Mouse (Mus musculus) stomach, embryonic 15.5 days (tissue): Measurements from ENCODE around the gene Alpl. TPM values are rescaled to one million over a fixed set of nuclear protein-coding genes. Genes with fewer than 3 reads are reported as not detected.

Experiments used
- ATAC-seq: fragments of 200-750 bp; cut with Nextera tagmentation; 2 replicates; pipeline ENCODE4 v1.8.0; 2017; ENCODE audit warnings: low read depth, moderate number of reproducible peaks, moderate TSS enrichment; ENCODE audit not compliant: insufficient read depth, low FRiP score
- H3K27ac ChIP-seq: fragments of 300-500 bp; sonication (generic); 2 replicates; pipeline ENCODE4 v1.5.1; 2015; ENCODE audit warnings: mild to moderate bottlenecking, inconsistent platforms
- H3K27me3 ChIP-seq: fragments of 300-500 bp; sonication (generic); replicated peaks from 2 replicates; pipeline ENCODE4 v1.6.1; 2015; ENCODE audit warnings: inconsistent platforms
- H3K36me3 ChIP-seq: fragments of 300-500 bp; sonication (generic); 2 replicates; pipeline ENCODE4 v1.6.1; 2015; ENCODE audit warnings: inconsistent platforms
- H3K4me1 ChIP-seq: fragments of 300-500 bp; sonication (generic); 2 replicates; pipeline ENCODE4 v1.6.1; 2015; ENCODE audit warnings: inconsistent platforms
- H3K4me2 ChIP-seq: fragments of 300-500 bp; sonication (generic); 2 replicates; pipeline ENCODE4 v1.6.1; 2015; ENCODE audit warnings: mild to moderate bottlenecking, inconsistent platforms
- H3K4me3 ChIP-seq: fragments of 300-500 bp; sonication (generic); replicated peaks from 2 replicates; pipeline ENCODE4 v1.5.1; 2015; ENCODE audit warnings: inconsistent platforms
- H3K9ac ChIP-seq: fragments of 300-500 bp; sonication (generic); 2 replicates; pipeline ENCODE4 v1.6.1; 2015; ENCODE audit warnings: inconsistent platforms
- H3K9me3 ChIP-seq: fragments of 300-500 bp; sonication (generic); 2 replicates; pipeline ENCODE4 v1.6.1; 2016; ENCODE audit warnings: inconsistent platforms
- WGBS: fragments of 180-500 bp; shearing (Covaris S2); methylation state at CpG from one replicate; pipeline ENCODE4 v1.1.7; 2015; 5-methylcytosine and 5-hydroxymethylcytosine counted together
- polyA plus RNA-seq: library from polyadenylated mRNA; unstranded; fragments of >200 nt; fragmentation: Nextera tagmentation; extraction: Ambion mirVana; gene quantifications from 2 replicates; pipeline ENCODE4 v1.2.1, GENCODE M21; 2015

Gene Alpl
- polyA plus RNA-seq, 1 experiment from 2014 or later = 10.8 TPM

DNA sequence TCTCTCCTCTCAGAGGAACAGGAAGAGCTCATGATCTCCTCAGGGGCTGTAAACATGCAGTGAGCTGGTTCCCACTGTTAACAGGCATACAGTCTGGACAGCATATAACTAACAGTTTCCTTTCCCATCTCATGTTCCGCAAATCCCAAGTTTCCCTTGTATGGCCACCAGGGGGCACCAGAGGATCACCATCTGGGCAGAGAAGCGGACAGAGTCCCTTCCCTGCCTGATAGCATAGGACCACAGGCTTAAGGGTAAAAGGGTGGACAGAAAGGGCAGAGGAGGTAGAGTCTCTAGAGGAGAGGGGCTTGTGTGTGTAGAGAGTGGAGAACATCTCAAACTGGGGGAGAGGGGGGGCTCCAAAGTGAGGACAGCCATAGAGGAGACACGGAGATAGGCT lies 66.0 kb downstream of the Alpl start:
- Histone ChIP-seq H3K36me3 (no peaks in the 10 kb centered on the region), H3K4me3 (no peak overlapping the region), H3K4me2 (no peak overlapping the region), H3K9ac (no peak overlapping the region), H3K4me1 (peaks cover 24% of the 10 kb centered on the region; the same call in 1 of the 2 replicates), H3K27ac (no peak overlapping the region), H3K27me3 (peaks cover 19% of the 10 kb centered on the region), H3K9me3 (no peaks in the 10 kb centered on the region)
- WGBS = 19% methylated on average over 3 of the region's 3 CpGs
- 0 out of 2 replicates have a peak, but pooled peaks have one; percentile 12 for ATAC-seq

DNA sequence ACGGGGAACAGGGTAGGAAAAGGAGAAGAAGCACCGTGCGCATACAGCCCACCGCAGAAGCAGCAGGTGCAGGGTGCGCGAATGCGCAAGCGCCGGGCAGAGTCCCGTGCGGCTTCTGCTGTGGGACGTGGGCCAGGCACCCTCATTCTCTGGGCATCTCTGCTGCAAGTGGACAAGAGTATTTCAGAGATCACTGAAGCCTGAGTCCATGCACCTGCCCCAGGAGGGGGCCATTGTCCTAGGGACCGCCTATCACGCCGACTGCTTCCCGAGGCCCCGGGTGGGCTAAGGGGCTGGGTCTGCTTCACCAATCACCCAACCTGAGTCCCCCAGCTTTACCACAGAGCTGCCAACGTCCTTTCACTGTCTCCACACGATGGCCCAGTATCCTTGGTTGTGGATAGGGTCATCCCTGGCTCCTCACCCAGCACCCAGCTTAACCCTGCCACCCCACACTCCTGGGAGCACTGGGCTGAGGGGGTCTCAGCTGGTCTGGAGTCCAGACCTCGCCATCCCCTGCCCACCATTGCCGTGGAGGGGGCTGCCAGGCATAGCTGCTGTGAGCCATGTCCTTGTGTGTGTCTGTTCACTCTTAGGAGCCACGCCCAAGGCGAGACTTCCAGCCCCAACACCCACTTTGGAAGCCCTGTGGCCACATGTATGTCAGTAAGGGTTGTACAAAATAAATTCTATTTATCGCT lies 66.9 kb downstream of the Alpl start:
- Histone ChIP-seq H3K4me2 (peak overlapping the region; percentile 34; the same call in 1 of the 2 replicates), H3K36me3 (no peaks in the 10 kb centered on the region), H3K9ac (no peak overlapping the region), H3K27ac (no peak overlapping the region), H3K4me1 (peaks cover 24% of the 10 kb centered on the region; the same call in 1 of the 2 replicates), H3K9me3 (no peaks in the 10 kb centered on the region), H3K27me3 (peaks cover 19% of the 10 kb centered on the region), H3K4me3 (no peak overlapping the region; the same call in 1 of the 2 replicates)
- no peak for ATAC-seq
- 28% methylated on average over 24 of the region's 24 CpGs for WGBS

DNA sequence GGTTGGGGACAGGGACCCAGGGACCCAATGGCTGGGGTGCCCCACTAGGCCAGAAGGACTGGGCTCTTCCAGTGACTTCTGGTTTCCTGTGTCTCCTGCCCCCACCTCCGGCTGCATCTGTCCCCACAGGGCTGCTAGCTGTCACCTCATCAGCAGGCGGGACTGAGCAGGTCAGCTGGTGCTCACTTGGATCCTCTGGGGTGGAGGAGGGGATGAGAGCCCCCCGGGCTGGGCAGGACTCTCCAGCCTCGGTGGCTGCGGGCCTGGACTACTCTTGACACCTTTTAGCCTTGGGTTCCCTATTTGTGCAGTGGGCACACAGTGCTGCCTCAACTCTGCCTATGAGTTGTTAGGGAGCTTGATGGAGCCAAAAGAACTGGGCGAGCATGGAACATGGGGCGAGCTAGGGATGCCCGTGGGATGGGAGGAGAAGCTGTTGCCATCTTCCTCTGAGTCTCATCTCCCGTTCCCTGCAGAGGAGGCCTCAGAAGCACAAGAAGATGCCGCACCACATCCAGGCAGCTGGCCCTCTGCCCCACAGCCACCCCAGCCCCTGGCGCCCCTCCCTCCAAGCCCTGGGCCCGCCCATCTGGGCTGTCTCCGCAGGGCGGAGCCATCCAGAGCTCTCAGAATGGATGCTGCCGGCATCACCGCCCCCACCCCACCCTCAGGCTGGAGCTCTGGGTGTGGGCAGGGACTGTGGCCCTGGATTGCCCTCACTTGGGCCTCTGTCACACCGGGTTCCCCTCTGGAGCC lies 67.6 kb downstream of the Alpl start:
- H3K27ac ChIP-seq = no peak overlapping the region
- H3K4me2 ChIP-seq = peak overlapping the region; percentile 34; the same call in 1 of the 2 replicates
- H3K9ac ChIP-seq = no peak overlapping the region
- peaks cover 19% of the 10 kb centered on the region for H3K27me3 ChIP-seq
- H3K4me1 ChIP-seq = peaks cover 24% of the 10 kb centered on the region; the same call in 1 of the 2 replicates
- 20% methylated on average over 17 of the region's 17 CpGs for WGBS
- no peaks in the 10 kb centered on the region for H3K36me3 ChIP-seq
- H3K4me3 ChIP-seq = no peak overlapping the region; the same call in 1 of the 2 replicates
- ATAC-seq = no peak
- H3K9me3 ChIP-seq = no peaks in the 10 kb centered on the region

DNA sequence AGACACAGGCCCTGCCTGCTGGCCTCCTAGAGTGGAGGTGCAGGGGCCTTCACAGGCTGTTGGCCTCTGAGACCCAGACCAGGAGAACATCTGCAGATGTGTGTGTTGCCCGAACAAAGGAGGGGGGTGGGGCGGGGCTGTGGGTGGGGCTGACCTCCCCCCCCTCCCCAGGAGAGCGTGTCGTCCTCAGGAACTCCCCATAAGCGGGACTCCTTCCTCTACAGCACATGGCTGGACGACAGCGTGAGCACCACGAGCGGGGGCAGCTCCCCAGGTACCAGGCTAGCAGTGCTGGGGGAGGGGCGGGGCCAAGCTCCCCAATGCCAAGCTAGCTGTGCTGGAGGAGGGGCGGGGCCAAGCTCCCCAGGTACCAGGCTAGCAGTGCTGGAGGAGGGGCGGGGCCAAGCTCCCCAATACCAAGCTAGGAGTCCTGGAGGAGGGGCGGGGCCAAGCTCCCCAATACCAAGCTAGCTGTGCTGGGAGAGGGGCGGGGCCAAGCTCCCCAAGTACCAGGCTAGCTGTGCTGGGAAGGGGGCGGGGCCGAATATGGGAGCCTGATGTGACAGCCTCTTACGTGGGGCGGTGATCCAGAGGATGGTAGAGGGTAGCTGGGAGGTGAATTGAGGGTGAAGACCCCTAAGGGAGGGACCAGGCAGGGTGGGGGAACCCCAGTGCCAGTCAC lies 68.5 kb downstream of the Alpl start:
- peaks cover 23% of the 10 kb centered on the region for H3K27me3 ChIP-seq

DNA sequence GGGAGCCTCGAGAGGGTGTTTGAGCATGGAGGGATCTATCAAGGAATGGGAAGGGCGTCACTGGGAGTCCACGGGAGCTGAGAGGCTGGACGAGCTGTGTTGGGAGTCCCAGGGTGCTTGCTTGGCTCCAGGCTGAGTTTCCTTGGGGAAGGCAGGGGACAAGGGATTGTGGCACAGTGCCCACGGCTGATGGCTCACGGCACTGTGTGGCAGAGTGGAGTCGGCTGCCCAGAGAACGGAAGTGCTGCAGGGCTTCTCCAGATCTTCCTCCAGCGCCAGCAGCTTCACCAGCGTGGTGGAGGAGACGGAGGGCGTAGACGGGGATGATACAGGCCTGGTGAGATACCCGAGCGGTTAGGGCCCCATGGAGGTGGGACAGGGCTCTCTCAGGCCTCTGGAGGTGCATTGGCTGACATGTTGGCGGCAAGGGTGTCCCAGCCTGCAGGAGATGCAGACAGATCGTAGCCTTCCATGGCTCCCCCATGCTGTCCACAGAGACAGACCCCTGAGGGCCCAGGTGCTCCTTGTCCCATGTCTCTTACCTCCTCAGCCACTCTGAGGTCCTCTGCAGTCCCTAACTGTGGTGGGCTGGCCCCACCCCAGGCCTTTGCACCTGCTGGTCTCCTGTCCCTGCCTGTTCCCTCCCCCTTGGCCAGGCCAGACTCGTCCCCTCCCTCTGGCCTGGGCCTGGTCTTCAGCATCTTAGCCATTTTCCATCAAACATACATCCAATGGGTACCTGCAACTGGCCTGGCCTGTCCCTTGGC lies 69.3 kb downstream of the Alpl start:
- peaks cover 24% of the 10 kb centered on the region; the same call in 1 of the 2 replicates for H3K4me1 ChIP-seq
- peaks cover 23% of the 10 kb centered on the region for H3K27me3 ChIP-seq
- no peak overlapping the region for H3K4me2 ChIP-seq
- H3K9ac ChIP-seq = no peak overlapping the region
- no peak overlapping the region for H3K27ac ChIP-seq
- ATAC-seq = no peak
- WGBS = 83% methylated on average over 18 of the region's 18 CpGs
- no peaks in the 10 kb centered on the region for H3K9me3 ChIP-seq
- H3K36me3 ChIP-seq = no peaks in the 10 kb centered on the region
- H3K4me3 ChIP-seq = no peak overlapping the region

More for the DNA sequence above, 68.5 kb downstream of the Alpl start:
- Histone ChIP-seq H3K36me3 (no peaks in the 10 kb centered on the region), H3K27ac (no peak overlapping the region), H3K9me3 (no peaks in the 10 kb centered on the region), H3K4me1 (peaks cover 24% of the 10 kb centered on the region; the same call in 1 of the 2 replicates), H3K9ac (no peak overlapping the region), H3K4me3 (no peak overlapping the region), H3K4me2 (no peak overlapping the region)
- peak; percentile 16; the same call in 1 of the 2 replicates for ATAC-seq
- WGBS = 4% methylated on average over 18 of the region's 18 CpGs

DNA sequence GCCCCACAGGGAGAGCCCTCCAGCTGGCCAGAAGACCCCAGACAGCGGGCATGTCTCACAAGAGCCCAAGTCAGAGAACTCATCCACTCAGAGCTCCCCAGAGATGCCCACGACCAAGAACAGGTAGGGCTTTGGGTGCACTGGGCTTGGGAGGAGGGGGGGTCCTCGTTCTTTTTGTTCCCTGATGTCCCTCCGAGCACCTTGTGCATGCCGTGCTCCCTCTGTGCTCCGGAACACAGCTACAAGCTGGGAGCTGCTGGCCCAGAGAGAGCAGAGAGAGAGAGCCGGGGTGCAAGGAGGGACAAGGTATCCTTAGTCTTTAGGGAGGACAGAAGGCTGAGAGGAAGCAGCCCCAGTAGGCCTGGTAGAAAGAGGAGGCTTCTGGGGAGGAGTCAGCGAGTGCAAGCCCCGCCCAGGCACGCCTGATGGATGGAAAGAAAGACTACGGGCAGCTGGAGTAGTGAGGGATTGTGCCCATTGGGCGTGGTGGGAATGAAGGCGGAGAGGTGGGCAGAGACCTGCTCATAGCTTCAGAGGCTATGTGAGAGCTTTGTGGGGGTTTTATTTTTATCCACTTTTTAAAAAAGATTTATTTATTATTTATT lies 70.5 kb downstream of the Alpl start:
- Histone ChIP-seq H3K4me1 (peaks cover 24% of the 10 kb centered on the region; the same call in 1 of the 2 replicates), H3K36me3 (no peaks in the 10 kb centered on the region), H3K4me3 (no peak overlapping the region), H3K27me3 (peaks cover 23% of the 10 kb centered on the region), H3K27ac (no peak overlapping the region), H3K4me2 (no peak overlapping the region), H3K9ac (no peak overlapping the region), H3K9me3 (no peaks in the 10 kb centered on the region)
- ATAC-seq = no peak
- WGBS = 76% methylated on average over 13 of the region's 13 CpGs

DNA sequence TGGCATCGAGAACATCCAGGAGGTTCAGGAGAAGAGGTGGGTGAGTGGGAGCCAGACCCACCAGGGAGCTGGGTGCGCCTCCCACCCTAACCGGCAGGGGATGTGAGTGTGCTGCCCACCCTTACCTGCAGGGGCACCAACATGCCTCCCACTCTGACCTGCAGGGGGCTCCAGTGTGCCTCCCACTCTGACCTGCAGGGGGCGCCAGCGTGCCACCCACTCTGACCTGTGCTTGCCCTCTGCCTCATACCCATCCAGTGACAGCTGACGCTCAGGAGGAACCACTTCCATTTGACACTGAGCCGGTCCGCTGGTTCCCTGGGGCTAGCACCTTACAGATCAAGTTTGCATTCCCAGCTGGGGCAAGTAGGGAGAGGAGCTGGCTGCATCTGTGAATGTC lies 71.4 kb downstream of the Alpl start:
- Histone ChIP-seq H3K9ac (no peak overlapping the region), H3K36me3 (no peaks in the 10 kb centered on the region), H3K4me3 (no peak overlapping the region), H3K27me3 (peaks cover 23% of the 10 kb centered on the region), H3K27ac (no peak overlapping the region), H3K4me1 (peaks cover 24% of the 10 kb centered on the region), H3K4me2 (no peak overlapping the region), H3K9me3 (no peaks in the 10 kb centered on the region)
- no peak for ATAC-seq
- 50% methylated on average over 8 of the region's 8 CpGs for WGBS

DNA sequence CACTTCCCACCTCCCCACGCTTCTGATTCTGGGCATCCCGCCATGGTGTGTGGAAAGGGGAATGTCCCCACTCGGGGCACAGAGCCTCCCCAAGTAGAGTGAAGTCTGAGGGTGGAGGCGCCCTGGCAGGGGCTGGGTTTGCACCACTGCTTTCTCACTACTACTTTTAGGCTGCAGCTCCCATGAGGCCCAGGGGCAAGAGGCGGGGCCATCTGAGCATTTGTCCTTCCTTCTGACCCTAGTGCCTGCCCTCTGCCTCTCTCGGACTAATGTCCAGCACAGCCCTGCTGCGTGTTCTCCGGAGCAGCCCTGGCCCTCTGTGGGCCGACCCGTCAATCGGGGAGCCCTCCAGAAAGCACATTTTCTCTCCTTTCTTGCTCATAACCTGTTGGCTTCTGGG lies 72.0 kb downstream of the Alpl start:
- Histone ChIP-seq H3K27ac (no peak overlapping the region), H3K27me3 (peaks cover 17% of the 10 kb centered on the region), H3K9ac (no peak overlapping the region), H3K4me2 (no peak overlapping the region), H3K4me1 (peaks cover 24% of the 10 kb centered on the region), H3K36me3 (no peaks in the 10 kb centered on the region), H3K4me3 (no peak overlapping the region), H3K9me3 (no peaks in the 10 kb centered on the region)
- ATAC-seq = no peak
- WGBS = 48% methylated on average over 11 of the region's 11 CpGs

DNA sequence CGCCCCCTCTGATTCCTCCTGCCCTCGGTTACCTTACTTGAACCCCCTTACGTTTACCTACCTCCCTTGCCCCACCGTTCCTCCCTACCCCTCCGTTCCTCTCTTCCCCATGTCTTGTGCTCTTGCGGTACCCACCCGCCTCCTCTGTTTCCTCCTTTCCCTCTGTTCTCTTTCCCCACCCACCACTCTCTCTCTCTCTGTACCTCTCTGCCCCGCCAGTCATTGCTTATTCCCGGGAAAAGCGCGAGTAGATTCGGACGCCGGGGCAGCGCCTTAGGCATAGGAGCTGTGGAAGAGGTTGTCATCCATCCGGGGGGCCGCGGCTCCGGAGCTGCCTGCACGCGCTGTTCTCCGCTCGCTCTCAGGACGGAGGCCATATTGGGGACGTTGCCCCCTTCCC lies 72.7 kb downstream of the Alpl start:
- Histone ChIP-seq H3K9ac (no peak overlapping the region), H3K4me3 (no peak overlapping the region), H3K4me1 (peaks cover 25% of the 10 kb centered on the region), H3K27me3 (peaks cover 11% of the 10 kb centered on the region; the same call in 1 of the 2 replicates), H3K36me3 (no peaks in the 10 kb centered on the region), H3K4me2 (peak overlapping the region; percentile 25; the same call in 1 of the 2 replicates), H3K27ac (no peak overlapping the region), H3K9me3 (no peaks in the 10 kb centered on the region)
- 47% methylated on average over 25 of the region's 25 CpGs for WGBS
- ATAC-seq = no peak

DNA sequence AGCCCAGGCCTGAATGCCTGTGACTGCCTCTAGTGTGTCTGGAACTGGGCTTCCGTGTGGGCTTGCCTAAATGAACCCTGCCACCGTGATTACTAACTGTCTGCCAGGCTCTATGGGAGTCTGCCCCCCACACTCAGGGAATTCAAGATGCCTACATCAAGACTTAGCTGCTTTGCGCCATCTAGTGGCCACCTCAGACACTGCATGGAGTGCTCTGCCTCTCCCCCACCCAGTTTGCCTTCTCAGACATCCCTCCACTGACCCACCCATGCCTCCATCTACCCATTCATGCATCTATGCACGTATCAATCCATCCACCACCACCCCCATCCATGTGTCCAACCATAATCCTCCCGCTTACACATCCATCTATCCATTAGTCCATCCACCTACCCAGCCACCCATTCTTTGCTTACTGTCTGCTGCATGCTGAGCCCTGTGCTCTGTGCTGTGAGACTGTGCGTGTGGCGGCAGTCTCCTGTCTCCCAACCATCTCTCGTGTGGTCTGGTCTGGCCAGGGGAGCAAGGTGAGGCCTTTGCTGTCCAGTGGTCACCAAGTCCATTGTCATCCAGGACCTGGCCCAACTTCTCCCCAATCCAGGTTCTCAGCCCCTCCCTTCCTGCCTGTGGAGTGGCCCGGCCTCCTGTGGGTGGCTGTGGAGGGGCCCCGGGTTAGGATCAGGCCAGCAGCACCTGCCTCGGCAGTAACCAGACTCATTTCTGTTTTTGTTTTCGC lies 73.3 kb downstream of the Alpl start:
- H3K4me2 ChIP-seq = no peak overlapping the region
- peaks cover 21% of the 10 kb centered on the region for H3K4me1 ChIP-seq
- H3K9ac ChIP-seq = no peak overlapping the region
- ATAC-seq = no peak
- 30% methylated on average over 12 of the region's 12 CpGs for WGBS
- no peak overlapping the region for H3K27ac ChIP-seq
- no peaks in the 10 kb centered on the region for H3K36me3 ChIP-seq
- peaks cover 4% of the 10 kb centered on the region; the same call in 1 of the 2 replicates for H3K27me3 ChIP-seq
- no peak overlapping the region for H3K4me3 ChIP-seq
- H3K9me3 ChIP-seq = no peaks in the 10 kb centered on the region
